Mouse (Mus musculus) ES-Bruce4 (cell line): ENCODE data around the gene Calr3.

Experiments
- CTCF ChIP-seq: IDR thresholded peaks from one replicate; pipeline ENCODE4 v1.8.1; 2011; ENCODE audit warnings: low read depth, low read length
- POLR2A ChIP-seq: IDR thresholded peaks from one replicate; pipeline ENCODE4 v1.8.1; 2011; ENCODE audit warnings: low read length; ENCODE audit not compliant: insufficient read depth

- no peak for TF ChIP-seq CTCF
- TF ChIP-seq POLR2A, result no peak
Measured at GRCm38 (mm10) chr8:72443338-72443993, at the start of gene Calr3, which contains the start of gene 1700030K09Rik.
